Mouse (Mus musculus) liver, embryonic 14.5 days (tissue): Measurements from ENCODE around the gene Usp46.

ENCODE experiments used
- CTCF ChIP-seq: IDR thresholded peaks from 2 replicates; pipeline ENCODE4 v1.5.1; 2016; ENCODE audit warnings: antibody characterized with exemption, low read depth, control low read depth
- EP300 ChIP-seq: IDR thresholded peaks from 2 replicates; pipeline ENCODE4 v1.6.1; 2016; ENCODE audit warnings: antibody characterized with exemption, low read depth

DNA sequence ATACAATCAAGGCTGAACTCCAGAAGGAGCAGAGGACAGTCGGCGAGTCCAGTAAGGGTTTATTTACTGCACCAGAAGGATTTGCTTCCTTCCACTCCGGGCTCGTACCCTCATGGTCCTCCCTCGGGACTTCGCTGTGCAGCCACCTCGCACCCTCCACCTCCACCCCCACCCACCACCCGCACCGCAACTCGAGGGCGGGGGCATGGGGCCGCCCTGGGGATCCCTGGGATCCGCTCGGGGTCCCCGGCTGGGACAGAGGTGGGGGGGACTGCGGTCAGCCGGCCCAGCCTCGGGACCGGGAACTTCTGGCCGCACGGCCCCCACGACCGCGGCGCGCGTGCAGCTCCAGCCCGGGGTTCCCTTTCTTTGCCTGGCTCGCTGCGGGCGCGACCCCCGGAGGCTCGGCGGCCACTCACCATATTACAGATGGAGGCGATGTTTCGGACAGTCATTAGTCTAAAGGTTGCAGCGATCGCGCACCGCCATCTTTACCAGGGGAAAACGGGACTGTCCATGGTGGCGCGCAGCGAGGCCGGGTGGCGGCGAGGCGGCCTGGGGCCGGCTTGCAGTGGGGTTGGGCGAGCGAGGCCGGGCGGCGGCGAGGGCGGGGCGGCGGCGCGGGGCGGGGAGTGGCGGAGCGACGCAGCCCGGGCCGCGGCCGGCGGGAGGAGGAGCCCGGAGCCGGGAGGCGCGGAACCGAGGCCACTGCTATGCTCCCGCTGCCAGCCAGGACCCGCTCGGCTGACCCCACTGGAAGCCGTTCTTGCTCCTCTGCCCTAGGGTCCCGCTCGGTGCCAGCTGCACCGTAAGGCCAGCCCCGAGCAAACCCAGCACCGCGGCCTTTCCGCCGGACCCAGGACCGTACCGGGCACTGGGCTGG is at the start of gene Usp46:
- TF ChIP-seq CTCF, result no peak
- no peak for TF ChIP-seq EP300
